Mouse (Mus musculus) neutrophil, adult 83 days (primary cell): ENCODE results near the gene Otor. TPM values are rescaled to one million over a fixed set of nuclear protein-coding genes. Genes with fewer than 3 reads are reported as not detected.

Experiments
- total RNA-seq, 2 experiments: library from RNA; stranded (reverse); gene quantifications; one replicate each; pipeline ENCODE4 v1.2.4; 2023

Otor gene
- total RNA-seq: not detected

DNA sequence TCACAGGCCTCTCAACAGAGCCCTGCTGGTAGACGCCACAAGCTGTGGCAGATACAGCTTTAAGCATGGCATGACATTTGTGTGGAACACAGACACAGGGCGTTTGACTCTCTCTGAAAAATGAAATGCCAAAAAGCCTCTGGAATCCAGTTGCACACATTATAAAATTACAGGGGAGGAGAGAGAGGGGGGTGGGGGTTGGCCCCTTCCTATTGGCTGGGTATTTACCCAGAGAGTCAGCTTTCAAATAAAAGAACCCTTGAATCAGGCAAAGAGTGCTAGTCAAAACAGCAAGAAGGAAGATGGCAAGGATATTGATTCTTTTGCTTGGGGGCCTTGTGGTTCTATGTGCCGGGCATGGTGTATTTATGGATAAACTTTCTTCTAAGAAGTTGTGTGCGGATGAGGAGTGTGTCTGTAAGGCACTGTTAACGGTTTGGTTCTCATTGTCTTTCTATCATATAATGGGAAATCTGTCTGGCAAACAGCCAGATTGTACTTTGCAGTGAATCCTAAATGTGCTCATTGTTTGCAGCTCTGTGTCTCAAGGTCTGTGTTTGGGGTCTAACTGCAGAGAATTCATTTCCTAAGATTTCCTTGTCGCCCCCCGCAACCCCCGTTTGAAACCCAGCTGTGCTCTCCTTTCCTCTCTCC, at the start of gene Otor:
Gene Otor (plus strand): TSS at position 276 of the 654 bp plus-strand sequence.

DNA sequence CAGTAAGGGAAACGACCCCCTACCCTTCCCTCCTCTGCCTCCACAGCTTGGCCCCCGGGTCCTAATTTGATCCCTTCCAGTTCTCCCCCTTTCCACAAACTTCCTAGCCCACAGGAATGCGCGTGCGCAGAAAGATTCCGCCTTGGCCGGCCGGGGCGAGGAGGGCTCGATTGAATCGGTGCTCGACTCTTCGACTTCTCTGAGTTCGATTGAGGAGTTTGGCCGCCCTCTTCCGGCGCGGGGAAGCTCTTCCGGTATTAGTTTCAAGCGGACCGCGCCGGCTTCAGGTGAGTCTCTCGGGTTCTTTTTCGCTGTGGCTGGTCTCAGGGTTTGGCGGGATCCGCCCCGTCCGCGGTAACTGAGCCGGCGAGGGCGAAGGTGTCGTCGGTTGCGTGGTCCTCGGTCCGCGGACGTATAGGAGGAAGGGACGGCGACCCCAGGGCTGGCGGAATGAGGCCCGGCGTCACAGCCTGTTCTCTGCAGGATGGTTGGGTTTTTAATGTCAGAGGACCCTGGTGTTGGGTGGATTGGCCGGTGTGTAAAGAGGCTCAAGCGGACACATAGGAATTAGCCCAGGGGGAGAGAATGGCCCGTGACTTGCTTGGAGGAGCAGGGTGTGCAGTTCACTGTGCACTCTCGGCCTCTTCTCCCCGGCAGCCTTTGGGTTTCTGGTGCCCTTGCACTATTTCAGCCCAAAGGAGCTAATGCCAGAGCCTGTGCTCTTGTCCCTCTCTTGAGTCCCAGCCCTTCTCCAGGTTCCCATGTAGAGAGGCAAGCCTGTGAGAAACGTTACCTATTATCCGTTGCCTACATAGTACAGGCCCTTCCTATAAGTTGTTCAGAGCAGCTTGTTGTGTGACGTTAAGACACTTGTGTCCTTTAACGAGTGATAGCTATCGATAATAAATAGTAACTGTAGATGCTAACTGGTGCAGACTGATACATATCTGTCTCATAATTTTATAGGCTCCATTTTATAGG, 15.2 kb upstream of the Otor start, which contains the start of gene Snrpb2:
Gene Snrpb2 (plus strand): TSS at position 228 of the 981 bp plus-strand sequence.

Other genes starting within 250 kb of the Otor start
- gene Kif16b, start 176.9 kb upstream of the Otor start, total RNA-seq: 10 to 100 TPM; 12.0 to 14.0 TPM
- gene Snrpb2, start 15.4 kb upstream of the Otor start, total RNA-seq: 10 to 100 TPM; 33.4 to 35.2 TPM